Mouse (Mus musculus): Measurements from ENCODE around the gene Swap70. TPM values are rescaled to one million over a fixed set of nuclear protein-coding genes. Genes with fewer than 3 reads are reported as not detected.

Swap70 gene
- polyA plus RNA-seq, 2 experiments = 25.6 to 27.5 TPM

- H3K4me1 ChIP-seq (ENCODE audit: control insufficient read depth, insufficient read depth, low read length) = peaks cover under 1% of the 10 kb centered on the region; the same call in 1 of the 2 replicates
- H3K9me3 ChIP-seq (ENCODE audit: control insufficient read depth, low read length) = no peaks in the 10 kb centered on the region
- ATAC-seq (ENCODE audit: low FRiP score, low read depth) (no peak), DNase-seq (ENCODE audit: low spot score) (no peak)
- H3K36me3 ChIP-seq (ENCODE audit: control insufficient read depth, insufficient read depth, low read length) = peaks cover 10% of the 10 kb centered on the region; the same call in 1 of the 2 replicates
- no peaks in the 10 kb centered on the region for H3K27me3 ChIP-seq (ENCODE audit: control insufficient read depth, insufficient read depth, low read length)
- 55% methylated on average over 6 of the region's 6 CpGs for WGBS
- H3K4me3 ChIP-seq (replicated peaks; ENCODE audit: low read length) = no peak overlapping the region
- TF ChIP-seq POLR2A (IDR thresholded peaks at IDR 0.05; ENCODE audit: borderline replicate concordance, extremely low read depth, insufficient read depth, insufficient read length) = no peak
- no peak overlapping the region for H3K4me2 ChIP-seq (replicated peaks; ENCODE audit: low read depth, low read length, severe bottlenecking)
- H3K9ac ChIP-seq (ENCODE audit: low read depth, low read length, severe bottlenecking) = no peak overlapping the region
- no peak overlapping the region for H3K27ac ChIP-seq (replicated peaks; ENCODE audit: low read depth, low read length)
Measured at GRCm38 (mm10) chr7:110302886-110303285, 81.4 kb downstream of the Swap70 start.

- H3K27me3 ChIP-seq (ENCODE audit: control insufficient read depth, insufficient read depth, low read length) = no peaks in the 10 kb centered on the region
- WGBS = 94% methylated on average over 4 of the region's 4 CpGs
- no peak for DNase-seq (ENCODE audit: low spot score)
- no peak for TF ChIP-seq POLR2A (IDR thresholded peaks at IDR 0.05; ENCODE audit: borderline replicate concordance, extremely low read depth, insufficient read depth, insufficient read length)
- peaks cover 25% of the 10 kb centered on the region for H3K36me3 ChIP-seq (ENCODE audit: control insufficient read depth, insufficient read depth, low read length)
- no peak for ATAC-seq (ENCODE audit: low FRiP score, low read depth)
- no peak overlapping the region for H3K4me3 ChIP-seq (replicated peaks; ENCODE audit: low read length)
- H3K9me3 ChIP-seq (ENCODE audit: control insufficient read depth, low read length) = no peaks in the 10 kb centered on the region
- H3K9ac ChIP-seq (ENCODE audit: low read depth, low read length, severe bottlenecking) = no peak overlapping the region
- H3K4me2 ChIP-seq (replicated peaks; ENCODE audit: low read depth, low read length, severe bottlenecking) = no peak overlapping the region
- no peak overlapping the region for H3K27ac ChIP-seq (replicated peaks; ENCODE audit: low read depth, low read length)
- no peaks in the 10 kb centered on the region for H3K4me1 ChIP-seq (ENCODE audit: control insufficient read depth, insufficient read depth, low read length)
Measured at GRCm38 (mm10) chr7:110305486-110305885, 84.0 kb downstream of the Swap70 start.

- DNase-seq (ENCODE audit: low spot score) (no peak), ATAC-seq (ENCODE audit: low FRiP score, low read depth) (no peak)
- H3K27ac ChIP-seq (replicated peaks; ENCODE audit: low read depth, low read length) = no peak overlapping the region
- no peak for TF ChIP-seq POLR2A (IDR thresholded peaks at IDR 0.05; ENCODE audit: borderline replicate concordance, extremely low read depth, insufficient read depth, insufficient read length)
- no peak overlapping the region for H3K4me3 ChIP-seq (replicated peaks; ENCODE audit: low read length)
- peaks cover 28% of the 10 kb centered on the region for H3K36me3 ChIP-seq (ENCODE audit: control insufficient read depth, insufficient read depth, low read length)
- no peaks in the 10 kb centered on the region for H3K27me3 ChIP-seq (ENCODE audit: control insufficient read depth, insufficient read depth, low read length)
- no peaks in the 10 kb centered on the region for H3K9me3 ChIP-seq (ENCODE audit: control insufficient read depth, low read length)
- H3K9ac ChIP-seq (ENCODE audit: low read depth, low read length, severe bottlenecking) = no peak overlapping the region
- H3K4me2 ChIP-seq (replicated peaks; ENCODE audit: low read depth, low read length, severe bottlenecking) = no peak overlapping the region
- WGBS = 44% methylated on average over 5 of the region's 5 CpGs
- H3K4me1 ChIP-seq (ENCODE audit: control insufficient read depth, insufficient read depth, low read length) = no peaks in the 10 kb centered on the region
Measured at GRCm38 (mm10) chr7:110306281-110306680, 84.8 kb downstream of the Swap70 start.

- no peak overlapping the region for H3K9ac ChIP-seq (ENCODE audit: low read depth, low read length, severe bottlenecking)
- H3K27ac ChIP-seq (replicated peaks; ENCODE audit: low read depth, low read length) = no peak overlapping the region
- no peak for ATAC-seq (ENCODE audit: low FRiP score, low read depth)
- DNase-seq (ENCODE audit: low spot score) = no peak
- WGBS = 74% methylated on average over 11 of the region's 11 CpGs
- H3K4me3 ChIP-seq (replicated peaks; ENCODE audit: low read length) = no peak overlapping the region
- H3K9me3 ChIP-seq (ENCODE audit: control insufficient read depth, low read length) = no peaks in the 10 kb centered on the region
- H3K4me2 ChIP-seq (replicated peaks; ENCODE audit: low read depth, low read length, severe bottlenecking) = no peak overlapping the region
- no peaks in the 10 kb centered on the region for H3K4me1 ChIP-seq (ENCODE audit: control insufficient read depth, insufficient read depth, low read length)
- H3K36me3 ChIP-seq (ENCODE audit: control insufficient read depth, insufficient read depth, low read length) = peaks cover 41% of the 10 kb centered on the region
- no peak for TF ChIP-seq POLR2A (IDR thresholded peaks at IDR 0.05; ENCODE audit: borderline replicate concordance, extremely low read depth, insufficient read depth, insufficient read length)
- H3K27me3 ChIP-seq (ENCODE audit: control insufficient read depth, insufficient read depth, low read length) = no peaks in the 10 kb centered on the region
Measured at GRCm38 (mm10) chr7:110307741-110308140, 86.2 kb downstream of the Swap70 start.

GRCm38 (mm10) chr7:110309246-110309645, 87.7 kb downstream of the Swap70 start:
- 90% methylated on average over 8 of the region's 8 CpGs for WGBS
- Histone ChIP-seq H3K27me3 (ENCODE audit: control insufficient read depth, insufficient read depth, low read length) (no peaks in the 10 kb centered on the region), H3K4me3 (replicated peaks; ENCODE audit: low read length) (no peak overlapping the region), H3K36me3 (ENCODE audit: control insufficient read depth, insufficient read depth, low read length) (peaks cover 53% of the 10 kb centered on the region), H3K4me1 (ENCODE audit: control insufficient read depth, insufficient read depth, low read length) (no peaks in the 10 kb centered on the region), H3K9me3 (ENCODE audit: control insufficient read depth, low read length) (no peaks in the 10 kb centered on the region), H3K4me2 (replicated peaks; ENCODE audit: low read depth, low read length, severe bottlenecking) (no peak overlapping the region), H3K27ac (replicated peaks; ENCODE audit: low read depth, low read length) (no peak overlapping the region), H3K9ac (ENCODE audit: low read depth, low read length, severe bottlenecking) (no peak overlapping the region)
- no peak for TF ChIP-seq POLR2A (IDR thresholded peaks at IDR 0.05; ENCODE audit: borderline replicate concordance, extremely low read depth, insufficient read depth, insufficient read length)
- DNase-seq (ENCODE audit: low spot score) (no peak), ATAC-seq (ENCODE audit: low FRiP score, low read depth) (no peak)

Measured in limb, embryonic 14.5 days (tissue).